Mouse (Mus musculus): Measurements from ENCODE around the gene Dcp1b.
A peak's percentile ranks its signal among the peaks of the same experiment; 100 is the strongest.

Dcp1b gene

GRCm38 (mm10) chr6:119175078-119175853, at the start of gene Dcp1b:
Gene Dcp1b (plus strand): TSS chr6:119175253.
- DNase-seq (ENCODE audit: low spot score in 2 of 2), result peak; percentile 81 to 91

GRCm38 (mm10) chr6:119126991-119127390, 48.1 kb upstream of the Dcp1b start:
- no peak for DNase-seq (ENCODE audit: low spot score in 2 of 2)

- no peak for DNase-seq (ENCODE audit: low spot score in 2 of 2)
These were observed 47.0 kb upstream of the Dcp1b start for GRCm38 (mm10) chr6:119128076-119128475.

GRCm38 (mm10) chr6:119128521-119128920, 46.5 kb upstream of the Dcp1b start:
- no peak for DNase-seq (ENCODE audit: low spot score in 2 of 2)

GRCm38 (mm10) chr6:119129664-119130063, 45.4 kb upstream of the Dcp1b start:
- peak in 1 of 2 experiments; percentile 53 for DNase-seq (ENCODE audit: low spot score in 2 of 2)

- DNase-seq (ENCODE audit: low spot score in 2 of 2), result no peak
These were observed 42.8 kb upstream of the Dcp1b start for GRCm38 (mm10) chr6:119132111-119132735.

GRCm38 (mm10) chr6:119132863-119133262, 42.2 kb upstream of the Dcp1b start:
- no peak for DNase-seq (ENCODE audit: low spot score in 2 of 2)

- DNase-seq (ENCODE audit: low spot score in 2 of 2), result no peak
These were observed 37.3 kb upstream of the Dcp1b start for GRCm38 (mm10) chr6:119137768-119138167.

GRCm38 (mm10) chr6:119139561-119139960, 35.5 kb upstream of the Dcp1b start:
- no peak for DNase-seq (ENCODE audit: low spot score in 2 of 2)

- no peak for DNase-seq (ENCODE audit: low spot score in 2 of 2)
These were observed 29.9 kb upstream of the Dcp1b start for GRCm38 (mm10) chr6:119145109-119145508.

GRCm38 (mm10) chr6:119165677-119166076, 9.4 kb upstream of the Dcp1b start:
- no peak for DNase-seq (ENCODE audit: low spot score in 2 of 2)

GRCm38 (mm10) chr6:119174307-119175074, 562 bp upstream of the Dcp1b start:
- no peak for DNase-seq (ENCODE audit: low spot score in 2 of 2)

GRCm38 (mm10) chr6:119176103-119176502, 1.1 kb downstream of the Dcp1b start:
- DNase-seq (ENCODE audit: low spot score in 2 of 2), result no peak

- no peak for DNase-seq (ENCODE audit: low spot score in 2 of 2)
These were observed 2.0 kb downstream of the Dcp1b start for GRCm38 (mm10) chr6:119177101-119177500.

GRCm38 (mm10) chr6:119180188-119180587, 5.1 kb downstream of the Dcp1b start:
- no peak for DNase-seq (ENCODE audit: low spot score in 2 of 2)

GRCm38 (mm10) chr6:119182211-119182610, 7.2 kb downstream of the Dcp1b start:
- no peak for DNase-seq (ENCODE audit: low spot score in 2 of 2)

GRCm38 (mm10) chr6:119183781-119184180, 8.7 kb downstream of the Dcp1b start:
- DNase-seq (ENCODE audit: low spot score in 2 of 2), result no peak

GRCm38 (mm10) chr6:119186658-119187057, 11.6 kb downstream of the Dcp1b start:
- DNase-seq (ENCODE audit: low spot score in 2 of 2), result peak in 1 of 2 experiments; percentile 31

GRCm38 (mm10) chr6:119187631-119188030, 12.6 kb downstream of the Dcp1b start:
- no peak for DNase-seq (ENCODE audit: low spot score in 2 of 2)

- no peak for DNase-seq (ENCODE audit: low spot score in 2 of 2)
These were observed 16.4 kb downstream of the Dcp1b start for GRCm38 (mm10) chr6:119191478-119191877.

- DNase-seq (ENCODE audit: low spot score in 2 of 2), result no peak
These were observed 18.6 kb downstream of the Dcp1b start for GRCm38 (mm10) chr6:119193571-119194154.

- DNase-seq (ENCODE audit: low spot score in 2 of 2), result no peak
These were observed 19.1 kb downstream of the Dcp1b start for GRCm38 (mm10) chr6:119194161-119194560.
